Mouse (Mus musculus): Measurements from ENCODE around the gene Dydc2. TPM values are rescaled to one million over a fixed set of nuclear protein-coding genes. Genes with fewer than 3 reads are reported as not detected.

The Dydc2 gene
- polyA plus RNA-seq, 1 experiment: not detected

DNA sequence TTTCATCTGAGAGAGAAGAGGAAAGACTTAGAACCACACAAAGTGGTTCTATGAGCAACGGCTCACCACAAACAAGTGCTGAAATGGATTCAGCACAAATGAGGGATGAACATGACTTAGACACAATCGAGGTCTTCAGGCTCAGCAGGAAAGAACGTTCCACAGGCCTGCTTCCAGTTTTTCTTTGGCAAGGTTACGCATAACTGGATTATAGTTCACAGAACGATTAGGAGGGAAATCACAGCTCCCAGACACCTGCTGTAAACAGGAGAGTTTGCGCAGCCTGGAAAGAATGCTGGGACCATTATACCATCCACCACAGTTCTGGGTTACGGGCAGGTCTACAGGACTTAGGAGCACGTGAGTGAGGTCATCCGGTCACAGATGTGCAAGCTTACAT lies 63.3 kb downstream of the Dydc2 start:
- Histone ChIP-seq H3K4me1 (ENCODE audit: control insufficient read depth, insufficient read depth, low read length) (no peaks in the 10 kb centered on the region; the same call in 1 of the 2 replicates), H3K4me3 (replicated peaks; ENCODE audit: control insufficient read depth, low read depth, low read length) (peak overlapping the region; percentile 57), H3K27ac (ENCODE audit: control insufficient read depth, insufficient read depth, low read depth, low read length, poor library complexity) (no peak overlapping the region)

GRCm38 (mm10) chr14:41004201-41005141 lies 64.5 kb downstream of the Dydc2 start:
- no peaks in the 10 kb centered on the region; the same call in 1 of the 2 replicates for H3K4me1 ChIP-seq (ENCODE audit: control insufficient read depth, insufficient read depth, low read length)
- 89% methylated on average over 22 of the region's 22 CpGs for WGBS
- no peak overlapping the region for H3K27ac ChIP-seq (ENCODE audit: control insufficient read depth, insufficient read depth, low read depth, low read length, poor library complexity)
- H3K4me3 ChIP-seq (replicated peaks; ENCODE audit: control insufficient read depth, low read depth, low read length): no peak overlapping the region
- TF ChIP-seq CTCF (IDR thresholded peaks at IDR 0.05; ENCODE audit: control insufficient read depth, insufficient read depth, low read length): no peak
- no peak for TF ChIP-seq POLR2A (IDR thresholded peaks at IDR 0.05; ENCODE audit: borderline replicate concordance, control insufficient read depth, low read depth, low read length)

More for the DNA sequence above, 63.3 kb downstream of the Dydc2 start:
- 84% methylated on average over 9 of the region's 9 CpGs for WGBS
- TF ChIP-seq CTCF (IDR thresholded peaks at IDR 0.05; ENCODE audit: control insufficient read depth, insufficient read depth, low read length) (no peak), POLR2A (IDR thresholded peaks at IDR 0.05; ENCODE audit: borderline replicate concordance, control insufficient read depth, low read depth, low read length) (no peak)

DNA sequence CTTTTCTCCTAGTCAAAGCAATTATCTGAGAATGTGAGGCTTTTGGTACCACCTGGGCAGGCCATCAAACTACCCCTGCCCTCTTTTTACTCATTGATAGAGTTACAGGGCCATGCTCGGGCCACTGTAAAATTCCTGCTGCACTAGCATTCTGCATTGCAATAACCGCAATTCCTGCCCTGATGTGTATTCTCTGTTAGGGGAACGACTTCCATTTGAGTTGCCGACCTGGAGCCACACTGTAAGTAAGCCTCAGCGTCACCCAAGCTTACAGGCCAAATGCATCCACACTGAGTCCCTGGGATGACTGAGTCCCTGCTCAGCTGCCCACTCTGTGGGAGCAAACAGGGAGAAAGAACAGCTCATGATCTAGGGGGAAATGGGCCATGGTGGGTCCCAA lies 67.4 kb downstream of the Dydc2 start:
- Histone ChIP-seq H3K4me3 (replicated peaks; ENCODE audit: control insufficient read depth, low read depth, low read length) (no peak overlapping the region), H3K4me1 (ENCODE audit: control insufficient read depth, insufficient read depth, low read length) (no peaks in the 10 kb centered on the region), H3K27ac (ENCODE audit: control insufficient read depth, insufficient read depth, low read depth, low read length, poor library complexity) (no peak overlapping the region)
- no peak for TF ChIP-seq POLR2A (IDR thresholded peaks at IDR 0.05; ENCODE audit: borderline replicate concordance, control insufficient read depth, low read depth, low read length)
- TF ChIP-seq CTCF (IDR thresholded peaks at IDR 0.05; ENCODE audit: control insufficient read depth, insufficient read depth, low read length): no peak
- WGBS: 85% methylated on average over 5 of the region's 5 CpGs

- Histone ChIP-seq H3K27ac (ENCODE audit: control insufficient read depth, insufficient read depth, low read depth, low read length, poor library complexity) (no peak overlapping the region), H3K4me1 (ENCODE audit: control insufficient read depth, insufficient read depth, low read length) (no peaks in the 10 kb centered on the region)
- WGBS: 84% methylated on average over 4 of the region's 4 CpGs
Observed at GRCm38 (mm10) chr14:41000801-41001200, 68.2 kb downstream of the Dydc2 start.

GRCm38 (mm10) chr14:40999904-41000645 lies 68.9 kb downstream of the Dydc2 start:
- WGBS: 67% methylated on average over 7 of the region's 7 CpGs
- H3K27ac ChIP-seq (ENCODE audit: control insufficient read depth, insufficient read depth, low read depth, low read length, poor library complexity): peak overlapping the region; percentile 16; the same call in 1 of the 2 replicates
- TF ChIP-seq CTCF (IDR thresholded peaks at IDR 0.05; ENCODE audit: control insufficient read depth, insufficient read depth, low read length) (no peak), POLR2A (IDR thresholded peaks at IDR 0.05; ENCODE audit: borderline replicate concordance, control insufficient read depth, low read depth, low read length) (no peak)

More at GRCm38 (mm10) chr14:41000801-41001200, 68.2 kb downstream of the Dydc2 start:
- no peak overlapping the region for H3K4me3 ChIP-seq (replicated peaks; ENCODE audit: control insufficient read depth, low read depth, low read length)
- TF ChIP-seq CTCF (IDR thresholded peaks at IDR 0.05; ENCODE audit: control insufficient read depth, insufficient read depth, low read length) (no peak), POLR2A (IDR thresholded peaks at IDR 0.05; ENCODE audit: borderline replicate concordance, control insufficient read depth, low read depth, low read length) (no peak)

More at GRCm38 (mm10) chr14:40999904-41000645, 68.9 kb downstream of the Dydc2 start:
- Histone ChIP-seq H3K4me3 (replicated peaks; ENCODE audit: control insufficient read depth, low read depth, low read length) (no peak overlapping the region), H3K4me1 (ENCODE audit: control insufficient read depth, insufficient read depth, low read length) (no peaks in the 10 kb centered on the region)

Other genes starting within 250 kb of the Dydc2 start
- 3.5 and 6.5 TPM in 2 replicates for gene Sh2d4b, start 175.9 kb downstream of the Dydc2 start, polyA plus RNA-seq (2011; ENCODE audit: insufficient read depth, insufficient read length, low replicate concordance, missing spikeins)
- 23.3 and 41.2 TPM in 2 replicates for gene Tspan14, start 102.4 kb downstream of the Dydc2 start, polyA plus RNA-seq (2011; ENCODE audit: insufficient read depth, insufficient read length, low replicate concordance, missing spikeins)
- gene Fam213a, start 55.4 kb downstream of the Dydc2 start, polyA plus RNA-seq (2011; ENCODE audit: insufficient read depth, insufficient read length, low replicate concordance, missing spikeins): 114 and 196 TPM in 2 replicates
- gene Dydc1, start 3.7 kb upstream of the Dydc2 start, polyA plus RNA-seq (2011; ENCODE audit: insufficient read depth, insufficient read length, low replicate concordance, missing spikeins): 2.5 TPM in 1 of 2 replicates, not detected in the other
- 1.4 and 7.5 TPM in 2 replicates for gene Mat1a, start 35.8 kb upstream of the Dydc2 start, polyA plus RNA-seq (2011; ENCODE audit: insufficient read depth, insufficient read length, low replicate concordance, missing spikeins)
- not detected in 2 replicates for gene Sftpa1, start 62.6 kb upstream of the Dydc2 start, polyA plus RNA-seq (2011; ENCODE audit: insufficient read depth, insufficient read length, low replicate concordance, missing spikeins)
- 1.1 TPM in 1 of 2 replicates, not detected in the other for gene Mbl1, start 82.2 kb upstream of the Dydc2 start, polyA plus RNA-seq (2011; ENCODE audit: insufficient read depth, insufficient read length, low replicate concordance, missing spikeins)
- gene Sftpd, start 115.9 kb upstream of the Dydc2 start, polyA plus RNA-seq (2011; ENCODE audit: insufficient read depth, insufficient read length, low replicate concordance, missing spikeins): 0.77 and 1.2 TPM in 2 replicates
- gene Gm2832, start 209.6 kb upstream of the Dydc2 start, polyA plus RNA-seq (2011; ENCODE audit: insufficient read depth, insufficient read length, low replicate concordance, missing spikeins): not detected in 2 replicates

Data from bone marrow, adult 2 months (tissue).